Mouse (Mus musculus): Measurements from ENCODE around the gene Csnk2a2.

DNA sequence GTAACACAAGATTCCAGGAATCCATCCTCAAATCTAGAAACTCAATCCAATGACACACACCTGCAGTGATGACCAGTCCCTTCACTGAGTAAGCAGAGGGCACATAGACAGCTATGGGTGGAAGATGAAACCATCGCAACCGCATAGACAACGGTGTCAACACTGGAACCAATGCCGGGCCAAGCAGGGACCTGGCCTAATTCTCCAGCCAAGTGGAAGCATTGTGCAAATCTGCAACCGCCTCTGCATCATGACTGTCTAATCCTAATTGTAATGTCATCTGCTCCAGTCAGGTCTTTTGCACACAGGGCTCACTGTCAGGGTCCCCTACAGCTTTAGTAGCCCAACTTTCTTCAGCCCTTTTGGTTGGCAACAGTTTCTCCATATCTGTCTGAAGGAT, 10.6 kb upstream of the Csnk2a2 start:
- TF ChIP-seq CTCF (conservative IDR thresholded peaks at IDR 0.05; ENCODE audit: insufficient read depth, insufficient read length, low read depth, low read length) (no peak), POLR2A (IDR thresholded peaks at IDR 0.05; ENCODE audit: low read depth, low read length) (no peak)
